Mouse (Mus musculus) activated CD4-positive, CD25-positive, alpha-beta regulatory T cell, adult 9 weeks (primary cell): Measurements from ENCODE around the gene Prr14. TPM values are rescaled to one million over a fixed set of nuclear protein-coding genes. Genes with fewer than 3 reads are reported as not detected.

ENCODE experiments used
- polyA plus RNA-seq: library from polyadenylated mRNA; unstranded; fragments of 100-300 nt; shearing (Covaris generic); gene quantifications from one replicate; pipeline ENCODE4 v1.2.1, GENCODE M21; 2017

Gene Prr14
- 145 TPM for polyA plus RNA-seq

DNA sequence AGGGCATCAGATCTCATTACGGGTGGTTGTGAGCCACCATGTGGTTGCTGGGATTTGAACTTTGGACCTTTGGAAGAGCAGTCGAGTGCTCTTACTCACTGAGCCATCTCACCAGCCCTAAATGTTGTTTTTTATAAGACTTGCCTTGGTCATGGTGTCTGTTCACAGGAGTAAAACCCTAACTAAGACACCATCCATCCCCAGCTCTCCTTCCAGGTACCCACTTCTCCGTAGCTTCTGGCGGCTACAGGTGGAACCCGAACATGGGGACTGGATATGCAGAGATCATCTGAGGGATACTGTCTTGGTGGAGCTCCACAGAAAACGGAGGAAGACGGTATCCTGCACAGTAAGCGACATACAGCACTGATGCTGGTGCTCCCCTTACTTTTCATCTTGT lies at the start of gene Prr14:
Prr14 (plus strand) TSS at position 301 of the 400 bp plus-strand sequence.

DNA sequence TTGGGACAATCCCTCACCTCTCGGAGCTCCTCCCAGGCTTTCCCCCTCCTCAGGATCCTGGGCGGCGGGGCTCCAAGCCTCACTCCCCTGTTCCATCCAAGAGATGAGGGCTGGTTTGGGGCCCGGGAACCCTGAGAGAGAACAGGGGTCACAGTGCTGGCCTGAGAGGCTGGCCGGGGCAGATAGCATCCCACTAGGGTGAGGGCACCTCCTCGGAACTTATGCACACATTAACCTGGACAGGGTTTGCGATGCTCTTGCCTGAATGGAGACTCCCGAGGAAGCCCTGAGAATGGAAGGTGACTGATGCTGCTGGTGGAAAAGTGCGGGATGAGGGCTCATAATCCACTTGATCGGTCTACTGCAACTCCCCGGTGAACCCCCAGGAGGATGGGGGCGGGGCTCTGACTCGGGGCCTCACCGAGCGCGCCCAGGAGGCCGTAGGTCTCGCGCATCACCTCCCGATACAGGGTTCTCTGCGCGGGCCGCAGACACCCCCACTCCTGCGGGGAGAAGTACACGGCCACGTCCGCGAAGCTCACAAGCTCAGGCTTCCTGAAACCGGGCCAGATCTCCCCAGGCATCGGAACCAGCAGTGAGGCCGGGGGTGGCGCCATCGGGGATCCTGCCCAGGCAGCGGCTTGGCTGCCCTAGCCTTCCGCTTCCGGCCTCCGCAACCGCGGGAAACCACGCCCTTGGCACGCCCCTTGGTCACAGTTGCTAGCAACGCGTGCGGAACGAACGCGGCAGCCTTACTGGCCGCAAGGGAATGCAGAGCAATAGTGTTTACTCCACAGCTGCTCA lies 37.8 kb upstream of the Prr14 start, which contains the start of gene Zfp688:
Zfp688 (minus strand) TSS at position 681 of the 804 bp plus-strand sequence.

DNA sequence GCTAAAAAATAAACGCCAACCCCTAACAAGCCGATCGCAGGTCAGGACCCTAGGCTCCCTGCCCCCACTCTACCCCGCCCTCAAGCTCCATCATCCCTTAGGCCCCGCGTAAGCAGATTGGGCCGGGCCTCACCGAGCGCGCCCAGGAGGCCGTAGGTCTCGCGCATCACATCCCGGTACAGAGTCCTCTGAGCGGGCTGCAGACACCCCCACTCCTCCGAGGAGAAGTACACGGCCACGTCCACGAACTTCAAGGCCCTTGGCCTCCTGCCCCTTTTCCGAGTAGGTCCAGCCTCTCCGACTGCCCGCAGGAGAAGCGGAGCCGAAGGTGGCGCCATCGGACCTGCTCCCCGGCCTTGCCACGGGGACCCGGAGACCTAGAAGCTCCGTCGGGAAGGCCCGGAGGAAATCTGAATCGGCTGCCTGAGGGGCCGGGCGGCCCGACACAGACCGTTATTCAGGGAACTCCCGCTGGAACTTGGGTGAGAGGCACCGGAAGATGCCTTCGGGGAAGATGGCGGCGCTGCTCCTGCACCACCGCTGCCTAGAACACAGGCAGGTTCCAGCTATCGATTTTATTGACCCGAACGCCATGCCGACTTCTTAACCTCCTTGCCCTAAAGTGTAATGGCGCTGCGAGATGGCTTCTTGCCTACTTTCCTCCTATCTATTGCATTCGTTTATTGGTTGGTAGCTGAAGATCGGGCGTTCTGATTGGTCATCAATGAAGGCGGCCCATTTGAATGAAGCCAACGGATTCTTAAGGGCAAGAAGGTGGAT lies 10.7 kb upstream of the Prr14 start, which contains the start of gene Zfp689:
Zfp689 (minus strand) TSS at position 638 of the 780 bp plus-strand sequence.

DNA sequence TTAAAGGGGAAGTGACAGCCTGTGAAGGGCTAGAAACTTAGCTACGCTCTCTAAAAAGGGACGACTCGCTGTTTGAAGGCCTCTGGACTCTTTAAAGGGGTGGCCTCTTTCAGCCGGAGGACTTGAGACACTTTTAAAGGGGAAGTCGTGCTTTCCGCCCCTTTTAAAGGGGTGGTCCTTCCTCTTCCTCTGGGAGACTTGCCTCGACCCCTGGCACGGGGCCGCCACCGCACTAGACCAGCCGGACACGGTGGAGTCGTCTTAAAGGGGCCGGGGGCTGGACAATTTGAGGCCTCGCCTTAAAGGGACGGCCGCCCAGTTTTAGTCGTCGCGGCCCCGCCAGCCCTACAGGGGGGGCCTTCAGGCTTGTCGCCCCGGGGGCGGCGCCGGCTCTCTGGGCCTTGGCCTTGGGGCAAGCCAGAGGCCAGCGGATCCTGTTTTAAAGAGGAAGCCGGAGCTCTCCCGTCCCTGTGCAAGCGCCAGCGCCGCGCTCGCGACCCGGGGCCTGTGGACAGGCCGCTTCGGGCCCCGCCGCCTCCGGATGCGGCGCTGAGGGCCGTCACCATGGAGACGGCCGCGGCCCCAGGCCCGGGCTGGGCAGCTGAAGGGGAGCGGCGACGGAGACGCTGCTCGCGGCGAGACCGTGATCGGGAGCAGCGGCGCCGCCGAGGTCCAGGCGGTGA lies 19.4 kb downstream of the Prr14 start, which contains the start of gene Fbrs:
Fbrs (plus strand) TSS at position 565 of the 683 bp plus-strand sequence.

DNA sequence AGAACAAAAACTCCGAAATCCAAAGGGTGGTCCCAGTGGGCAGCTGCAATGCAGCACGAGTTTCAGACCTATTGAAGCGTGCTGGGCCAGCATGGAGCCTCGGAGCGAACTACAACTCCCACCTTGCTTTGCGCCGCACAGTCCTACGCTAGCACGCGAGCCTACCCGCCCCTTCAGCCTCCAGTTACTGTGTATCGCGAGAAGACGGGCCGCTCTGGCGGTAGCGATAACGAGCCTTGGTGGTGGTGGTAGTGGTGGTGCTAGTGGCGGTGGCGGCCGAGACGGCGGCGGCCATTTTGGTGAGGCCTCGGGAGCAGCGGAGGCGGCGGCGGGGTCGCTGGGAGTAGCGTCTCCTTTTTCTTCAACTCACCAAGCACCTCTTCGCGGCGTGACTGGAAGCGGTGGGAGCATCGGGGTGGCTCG lies 52.4 kb downstream of the Prr14 start, which contains the start of gene Srcap:
Srcap (plus strand) TSS at position 176 of the 423 bp plus-strand sequence.

DNA sequence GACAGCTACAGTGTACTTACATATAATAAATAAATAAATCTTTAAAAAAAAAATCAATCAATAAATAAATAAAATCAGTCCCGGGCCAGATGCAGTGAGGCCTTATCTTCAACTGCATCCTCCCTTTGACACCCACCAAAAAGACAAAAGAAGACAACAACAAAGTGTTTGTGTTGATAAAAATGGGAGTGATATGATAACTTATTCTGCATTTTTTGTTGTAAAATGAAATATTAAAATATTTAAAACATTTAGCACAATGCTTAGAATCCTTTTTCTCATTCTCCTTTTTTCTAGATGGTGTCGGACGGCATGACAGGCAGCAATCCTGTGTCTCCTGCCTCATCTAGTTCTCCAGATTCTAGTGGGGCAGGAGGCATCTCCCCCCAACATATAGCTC lies 59.9 kb downstream of the Prr14 start, which contains the start of gene Gm42715:
Gm42715 (plus strand) TSS at position 301 of the 400 bp plus-strand sequence.

Other genes with a start within 250 kb of the Prr14 start
- gene Zfp553, start 226.6 kb upstream of the Prr14 start, polyA plus RNA-seq, result 20.7 TPM
- 488 TPM for gene Sept1, start 226.5 kb upstream of the Prr14 start, polyA plus RNA-seq
- gene Zfp771, start 215.3 kb upstream of the Prr14 start, polyA plus RNA-seq, result 0.43 TPM
- 48.1 TPM for gene Dctpp1, start 198.9 kb upstream of the Prr14 start, polyA plus RNA-seq
- 22.3 TPM for gene Sephs2, start 185.6 kb upstream of the Prr14 start, polyA plus RNA-seq
- 433 TPM for gene Itgal, start 163.4 kb upstream of the Prr14 start, polyA plus RNA-seq
- 0.34 TPM for gene Zfp768, start 114.0 kb upstream of the Prr14 start, polyA plus RNA-seq
- 18.2 TPM for gene Zfp747, start 83.6 kb upstream of the Prr14 start, polyA plus RNA-seq
- gene 9130019O22Rik, start 72.4 kb upstream of the Prr14 start, polyA plus RNA-seq, result 7.5 TPM
- 6.0 TPM for gene E430018J23Rik, start 66.0 kb upstream of the Prr14 start, polyA plus RNA-seq
- 12.8 TPM for gene Zfp764, start 52.8 kb upstream of the Prr14 start, polyA plus RNA-seq
- gene Zfp688, start 37.5 kb upstream of the Prr14 start, polyA plus RNA-seq, result 40.2 TPM
- 8.9 TPM for gene Zfp689, start 10.5 kb upstream of the Prr14 start, polyA plus RNA-seq
- 12.4 TPM for gene Fbrs, start 19.6 kb downstream of the Prr14 start, polyA plus RNA-seq
- gene Srcap, start 52.4 kb downstream of the Prr14 start, polyA plus RNA-seq, result 92.7 TPM
- 9.3 TPM for gene Gm42715, start 60.0 kb downstream of the Prr14 start, polyA plus RNA-seq
- 10.7 TPM for gene Tmem265, start 101.8 kb downstream of the Prr14 start, polyA plus RNA-seq
- gene Phkg2, start 113.7 kb downstream of the Prr14 start, polyA plus RNA-seq, result 99.1 TPM
- 0.99 TPM for gene Ccdc189, start 129.0 kb downstream of the Prr14 start, polyA plus RNA-seq
- gene Rnf40, start 129.2 kb downstream of the Prr14 start, polyA plus RNA-seq, result 137 TPM
- gene Zfp629, start 156.2 kb downstream of the Prr14 start, polyA plus RNA-seq, result 1.3 TPM
- 20.6 TPM for gene Bcl7c, start 249.3 kb downstream of the Prr14 start, polyA plus RNA-seq